Comparison of ENCODE assay signal across 7 mouse cellular contexts in the genomic region with DNA sequence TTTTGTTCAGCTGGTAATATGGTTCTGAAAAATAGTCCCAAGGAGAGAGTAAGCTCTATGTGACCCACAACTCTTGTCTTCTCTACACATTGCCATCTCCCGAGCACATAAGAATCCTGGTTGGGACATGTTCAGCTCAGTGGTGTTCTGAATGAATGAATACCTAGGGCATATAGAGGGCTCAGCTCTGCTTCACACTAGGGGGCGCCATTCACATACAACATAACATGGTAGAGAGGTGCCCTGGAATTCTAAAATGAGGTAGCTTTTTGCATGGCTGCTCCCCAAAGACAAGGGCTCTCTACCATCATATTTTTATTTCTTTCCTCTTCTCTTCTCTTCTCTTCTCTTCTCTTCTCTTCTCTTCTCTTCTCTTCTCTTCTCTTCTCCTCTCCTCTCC. TPM values are rescaled to one million over a fixed set of nuclear protein-coding genes. Genes with fewer than 3 reads are reported as not detected.
A peak's percentile ranks its signal among the peaks of the same experiment; 100 is the strongest.
DNase-seq lines count a peak whose midpoint lies in the region; ATAC-seq lines count a peak whose summit lies in the region.

No protein-coding gene starts in this region.

- H3K27ac ChIP-seq in embryonic facial prominence, embryonic 11.5 days (replicated peaks; ENCODE audit: low read depth, low read length): no peak overlapping the region

- no peak overlapping the region for H3K4me2 ChIP-seq in embryonic facial prominence, embryonic 11.5 days (ENCODE audit: low read depth, low read length)

- H3K4me3 ChIP-seq in embryonic facial prominence, embryonic 11.5 days (ENCODE audit: low read depth, low read length): no peak overlapping the region

- H3K9me3 ChIP-seq in embryonic facial prominence, embryonic 11.5 days (replicated peaks; ENCODE audit: control insufficient read depth, low read length): no peaks in the 10 kb centered on the region

- H3K27me3 ChIP-seq in embryonic facial prominence, embryonic 11.5 days (ENCODE audit: control insufficient read depth, insufficient read depth, low read length): no peaks in the 10 kb centered on the region

- H3K4me1 ChIP-seq in embryonic facial prominence, embryonic 11.5 days (ENCODE audit: control insufficient read depth, insufficient read depth, low read length): no peaks in the 10 kb centered on the region

- intact Hi-C loops in heart, postnatal 25 days (cut with DNase I): loop anchor here (1.0 to 10.0 kb wide), 4 partner anchors 162 to 574 kb away; no protein-coding TSS in a partner anchor

- no peak for ATAC-seq in embryonic facial prominence, embryonic 11.5 days (replicated peaks; ENCODE audit: insufficient number of reproducible peaks, low FRiP score, low TSS enrichment, low read depth)

- H3K36me3 ChIP-seq in embryonic facial prominence, embryonic 11.5 days (replicated peaks; ENCODE audit: control insufficient read depth, insufficient read depth, low read depth, low read length): no peaks in the 10 kb centered on the region

- WGBS in embryonic facial prominence, embryonic 11.5 days: 34% methylated on average over 2 of the region's 2 CpGs

- H3K9ac ChIP-seq in embryonic facial prominence, embryonic 11.5 days (replicated peaks; ENCODE audit: low read length): no peak overlapping the region

- peak; percentile 64 for DNase-seq in ES-CJ7 (ENCODE audit: low read depth, low spot score)
- peak; percentile 81 for DNase-seq in adrenal gland, postnatal 14 days
- peak; percentile 74 for DNase-seq in embryonic facial prominence, embryonic 11.5 days (ENCODE audit: low spot score)
- peak; percentile 6 for DNase-seq in heart, postnatal 25 days (ENCODE audit: low spot score)
- peak; percentile 63 to 86 for DNase-seq in layer of hippocampus, adult 8-10 months (ENCODE audit: low spot score in 2 of 2)
- DNase-seq in lung, postnatal 25 days (ENCODE audit: low spot score): peak; percentile 54
- peak; percentile 49 for DNase-seq in skeletal muscle tissue, adult 2 months (ENCODE audit: low read depth, low spot score)

RNA-seq across cellular contexts. Expression of gene Dio2, which starts 2.2 kb away (rescaled TPM):
- 32.9 and 43.6 TPM in 2 replicates for total RNA-seq in adrenal gland, postnatal 14 days (2021)
- polyA plus RNA-seq in embryonic facial prominence, embryonic 11.5 days (2014; fragmentation: Nextera tagmentation; extraction: Ambion mirVana): 0.58 and 0.89 TPM in 2 replicates
- 1 to 10 TPM in 1 of 2 experiments, under 1 TPM in 1; 0.87 to 1.2 TPM for total RNA-seq in heart, postnatal 25 days (2021)
- 10 to 100 TPM; 35.3 to 41.3 (median 38.9) TPM for total RNA-seq in layer of hippocampus, adult 8-10 months (2022)

Comparison
In these comparisons a context has a peak if more than half of its experiments do, and no peak if none do; other contexts are left out.
1. DNase-seq: peak in every context shown above with its lines; median percentile 81 in adrenal gland, postnatal 14 days; 74 in layer of hippocampus, adult 8-10 months; 74 in embryonic facial prominence, embryonic 11.5 days; 64 in ES-CJ7; 54 in lung, postnatal 25 days; 49 in skeletal muscle tissue, adult 2 months; 6 in heart, postnatal 25 days.
2. RNA of gene Dio2, which starts 2.2 kb away (total RNA-seq): 32.9 to 43.6 TPM in adrenal gland, postnatal 14 days and 35.3 to 41.3 TPM in layer of hippocampus, adult 8-10 months; 0.87 to 1.2 TPM in heart, postnatal 25 days; every median in the first group is over 10 times any median in the second.